Mouse (Mus musculus) liver, adult 2 months (tissue): ENCODE results near the gene Rbm8a2.

Source experiments
- CTCF ChIP-seq: fragments of 200-500 bp; IDR thresholded peaks from 2 replicates; pipeline ENCODE4 v1.5.1; 2011; ENCODE audit warnings: low read depth, low read length, control low read depth
- POLR2A ChIP-seq: fragments of 200-500 bp; IDR thresholded peaks from 2 replicates; pipeline ENCODE4 v1.6.1; 2011; ENCODE audit warnings: low read length, control low read depth; ENCODE audit not compliant: insufficient read depth; ENCODE audit errors: extremely low read depth

- no peak for TF ChIP-seq CTCF
- no peak for TF ChIP-seq POLR2A
Measured at GRCm38 (mm10) chr1:175961786-175962185, 17.1 kb downstream of the Rbm8a2 start.
